Mouse (Mus musculus): ENCODE measurements around the gene Vps26b. TPM values are rescaled to one million over a fixed set of nuclear protein-coding genes. Genes with fewer than 3 reads are reported as not detected.

Vps26b gene
- polyA plus RNA-seq, 1 experiment from 2014 or later: 79.7 TPM

- 87% methylated on average over 9 of the region's 9 CpGs for WGBS
- peaks cover 25% of the 10 kb centered on the region for H3K36me3 ChIP-seq (ENCODE audit: control insufficient read depth, insufficient read depth, low read length)
Measured at GRCm38 (mm10) chr9:26977754-26978153, 52.1 kb downstream of the Vps26b start.

More at GRCm38 (mm10) chr9:26977754-26978153, 52.1 kb downstream of the Vps26b start:
- no peak for ATAC-seq
- no peaks in the 10 kb centered on the region for H3K27me3 ChIP-seq (replicated peaks; ENCODE audit: control insufficient read depth, insufficient read depth, low read length)
- H3K27ac ChIP-seq (ENCODE audit: low read depth, low read length): no peak overlapping the region
- H3K4me2 ChIP-seq (ENCODE audit: low read length): no peak overlapping the region
- H3K4me3 ChIP-seq (ENCODE audit: low read length): no peak overlapping the region
- no peaks in the 10 kb centered on the region for H3K9me3 ChIP-seq (ENCODE audit: control insufficient read depth, low read length)
- H3K4me1 ChIP-seq (ENCODE audit: control insufficient read depth, insufficient read depth, low read depth, low read length): no peaks in the 10 kb centered on the region
- H3K9ac ChIP-seq (ENCODE audit: low read depth, low read length): no peak overlapping the region

Other genes with a start within 250 kb of the Vps26b start
- gene Glb1l2, start 223.6 kb downstream of the Vps26b start, polyA plus RNA-seq (2015; fragmentation: Nextera tagmentation; extraction: Ambion mirVana): 2.6 and 3.5 TPM in 2 replicates
- gene Glb1l3, start 169.2 kb downstream of the Vps26b start, polyA plus RNA-seq (2015; fragmentation: Nextera tagmentation; extraction: Ambion mirVana): not detected in 2 replicates
- 0.30 and 0.48 TPM in 2 replicates for gene Gm1110, start 107.0 kb downstream of the Vps26b start, polyA plus RNA-seq (2015; fragmentation: Nextera tagmentation; extraction: Ambion mirVana)
- 38.8 and 40.2 TPM in 2 replicates for gene Acad8, start 30.5 kb downstream of the Vps26b start, polyA plus RNA-seq (2015; fragmentation: Nextera tagmentation; extraction: Ambion mirVana)
- gene Thyn1, start 30.4 kb downstream of the Vps26b start, polyA plus RNA-seq (2015; fragmentation: Nextera tagmentation; extraction: Ambion mirVana): 127 and 143 TPM in 2 replicates
- gene Ncapd3, start 110 bp upstream of the Vps26b start, polyA plus RNA-seq (2015; fragmentation: Nextera tagmentation; extraction: Ambion mirVana): 11.6 and 15.3 TPM in 2 replicates
- 43.0 and 49.9 TPM in 2 replicates for gene Jam3, start 125.4 kb upstream of the Vps26b start, polyA plus RNA-seq (2015; fragmentation: Nextera tagmentation; extraction: Ambion mirVana)